Mouse (Mus musculus) large intestine, adult 2 months (tissue): ENCODE results near the gene Nckap5. TPM values are rescaled to one million over a fixed set of nuclear protein-coding genes. Genes with fewer than 3 reads are reported as not detected.
"Not testable (repeated sequence)": the region's sequence is repeated elsewhere in the genome, so short reads cannot be mapped to it uniquely, and the experiment has no call there.

Experiments
- DNase-seq: peaks from one replicate; pipeline ENCODE4 v3.0.0-alpha.2; 2012; ENCODE audit warnings: low read depth, low spot score
- WGBS: fragments of 180-500 bp; shearing (Covaris S2); methylation state at CpG from one replicate; pipeline ENCODE4 v1.1.7; 2018; 5-methylcytosine and 5-hydroxymethylcytosine counted together
- polyA plus RNA-seq: library from polyadenylated mRNA; depleted of rRNA; stranded (reverse); fragments of >200 nt; gene quantifications from 2 replicates; pipeline ENCODE4 v1.2.3, GENCODE M21; 2012; rRNA removed

Gene Nckap5
- polyA plus RNA-seq: 4.3 and 6.0 TPM in 2 replicates

- DNase-seq: no peak
- 2% methylated on average over 35 of the region's 35 CpGs for WGBS
Observed at GRCm38 (mm10) chr1:126830031-126830927, at the start of gene Nckap5. TSS of gene Nckap5 (minus strand) at chr1:126830799.

DNA sequence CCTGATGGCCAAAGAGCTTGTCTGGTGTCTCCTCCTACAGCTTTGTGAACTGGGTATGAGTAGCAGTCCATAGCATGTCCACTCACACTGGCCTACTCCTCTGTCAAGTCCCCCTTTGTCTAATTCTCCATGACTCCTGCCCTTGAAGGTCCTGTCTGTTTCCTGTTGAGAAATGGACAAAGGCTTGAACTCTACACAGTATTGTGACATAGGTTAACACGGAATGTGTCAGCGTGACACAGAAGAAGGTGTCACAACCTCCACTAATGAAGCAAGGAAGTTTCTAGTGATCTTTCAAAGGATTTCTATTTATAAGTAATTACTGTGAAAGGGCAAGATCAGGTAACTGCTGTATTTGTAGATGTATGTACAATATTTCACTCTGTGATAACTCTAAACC is 46.9 kb upstream of the Nckap5 start:
- DNase-seq: no peak
- 85% methylated on average over 2 of the region's 2 CpGs for WGBS

GRCm38 (mm10) chr1:126868372-126868771 is 37.8 kb upstream of the Nckap5 start:
- DNase-seq: no peak
- 90% methylated on average over 9 of the region's 9 CpGs for WGBS

- WGBS: 90% methylated on average over 5 of the region's 5 CpGs
- no peak for DNase-seq
Observed at GRCm38 (mm10) chr1:126867912-126868311, 37.3 kb upstream of the Nckap5 start.

DNA sequence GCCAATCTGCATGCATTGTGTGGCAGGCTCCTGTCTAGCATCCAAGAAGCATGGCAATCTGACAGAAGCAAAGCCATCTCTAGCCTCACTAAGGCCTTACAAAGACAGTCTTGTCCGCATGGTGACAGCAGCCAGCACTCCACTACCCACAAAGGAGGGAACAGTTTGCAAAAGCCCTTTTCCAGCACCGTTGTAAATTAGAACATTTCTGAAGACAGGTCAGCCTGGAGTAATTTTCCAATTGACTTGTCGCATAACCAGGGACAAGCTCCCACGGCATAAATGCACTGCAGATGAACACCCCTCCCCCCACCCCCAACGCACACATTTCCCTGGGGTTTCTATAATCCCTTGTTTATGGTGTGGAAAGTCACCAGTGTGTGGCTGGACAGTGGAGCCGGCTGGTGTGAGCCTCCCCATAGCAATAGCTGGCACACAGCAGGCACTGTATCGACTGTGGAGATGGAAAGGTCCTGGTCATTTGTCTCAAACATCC is 35.0 kb upstream of the Nckap5 start:
- 68% methylated on average over 7 of the region's 7 CpGs for WGBS
- no peak for DNase-seq

- 84% methylated on average over 3 of the region's 3 CpGs for WGBS
- no peak for DNase-seq
Observed at GRCm38 (mm10) chr1:126861816-126862215, 31.2 kb upstream of the Nckap5 start.

GRCm38 (mm10) chr1:126860537-126860936 is 29.9 kb upstream of the Nckap5 start:
- 90% methylated on average over 4 of the region's 4 CpGs for WGBS
- no peak for DNase-seq

DNA sequence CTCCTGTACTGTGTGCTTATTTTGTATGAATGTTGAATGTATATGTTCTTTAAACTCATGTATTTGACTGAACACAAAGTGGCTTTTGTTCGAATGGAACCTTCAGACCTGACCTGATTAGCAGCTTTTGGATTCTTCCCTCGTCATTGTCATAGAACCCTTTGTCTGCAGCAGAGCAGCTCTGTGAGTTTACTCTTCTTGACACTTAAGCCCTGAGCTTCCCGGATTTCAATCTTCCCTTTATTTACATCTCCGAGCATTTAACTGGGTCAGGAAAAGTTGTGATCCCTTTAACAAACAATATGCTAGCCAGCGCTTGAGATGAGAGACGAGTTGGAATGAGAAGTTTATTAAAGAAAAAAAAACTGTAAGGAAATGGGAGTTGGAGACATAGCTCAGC is 18.9 kb upstream of the Nckap5 start:
- WGBS: 33% methylated on average over 6 of the region's 6 CpGs
- no peak for DNase-seq

DNA sequence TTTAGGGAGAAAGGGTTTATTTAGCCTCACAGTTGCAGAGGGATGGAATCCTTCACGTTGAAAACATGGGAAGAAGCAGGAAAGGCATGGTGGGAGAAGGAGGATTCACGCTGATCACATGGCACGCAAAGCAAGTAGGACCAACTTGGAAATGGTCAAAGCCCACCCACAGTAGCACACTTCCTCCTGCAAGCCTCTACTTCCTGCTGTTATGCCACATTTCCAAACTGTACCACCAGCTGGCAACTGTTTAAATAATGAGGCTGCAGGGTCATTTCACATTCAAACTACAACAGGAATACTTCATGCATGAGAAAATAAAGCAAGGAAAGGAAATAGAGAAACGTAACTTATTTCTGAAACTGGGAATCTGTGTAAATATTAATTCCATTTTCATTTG is 15.7 kb upstream of the Nckap5 start:
- WGBS: 69% methylated on average over 4 of the region's 4 CpGs

DNA sequence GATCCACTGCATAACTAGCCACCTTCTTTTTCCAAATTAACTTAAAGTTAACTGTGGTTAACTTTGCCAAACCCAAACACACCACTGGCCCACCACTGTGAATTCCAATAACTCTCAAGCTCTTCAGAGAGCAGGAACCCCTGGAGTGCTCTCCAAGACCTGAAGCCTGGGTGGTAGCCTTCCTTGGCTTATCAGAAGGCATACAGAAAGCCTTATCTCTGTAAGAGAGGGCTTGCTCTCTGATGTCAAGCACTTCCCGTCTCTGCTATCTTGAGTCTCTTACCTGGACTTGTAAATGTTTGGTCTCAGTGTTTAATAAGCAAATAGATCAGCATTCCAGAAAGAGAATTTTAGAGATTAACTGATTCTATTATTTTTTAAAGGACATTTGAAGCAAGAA is 2.3 kb upstream of the Nckap5 start:
- no peak for DNase-seq
- WGBS: 64% methylated on average over 1 of the region's 1 CpGs

More for the DNA sequence above, 15.7 kb upstream of the Nckap5 start:
- no peak for DNase-seq

- no peak for DNase-seq
- 86% methylated on average over 9 of the region's 9 CpGs for WGBS
Observed at GRCm38 (mm10) chr1:126829031-126829430, 1.6 kb downstream of the Nckap5 start.

DNA sequence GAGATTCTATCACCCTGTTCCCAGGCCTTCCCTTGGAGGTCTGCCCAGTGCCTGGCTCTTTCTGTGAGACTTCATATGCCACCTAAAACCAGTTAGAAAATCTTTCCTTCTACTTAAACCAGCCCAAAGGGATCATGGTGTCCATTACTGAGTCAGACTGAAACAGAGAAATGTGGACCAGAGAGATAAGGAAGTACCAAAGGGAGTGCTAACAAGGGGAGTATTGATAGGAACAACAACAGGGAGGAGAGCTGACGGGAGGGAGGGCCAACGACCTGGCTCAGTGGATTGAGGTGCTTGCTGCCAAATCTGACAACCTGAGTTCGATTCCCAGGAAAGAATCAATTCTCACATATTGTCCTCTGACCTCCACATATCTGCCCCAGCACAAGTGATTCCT is 5.8 kb downstream of the Nckap5 start:
- DNase-seq: no peak
- 54% methylated on average over 3 of the region's 3 CpGs for WGBS

DNA sequence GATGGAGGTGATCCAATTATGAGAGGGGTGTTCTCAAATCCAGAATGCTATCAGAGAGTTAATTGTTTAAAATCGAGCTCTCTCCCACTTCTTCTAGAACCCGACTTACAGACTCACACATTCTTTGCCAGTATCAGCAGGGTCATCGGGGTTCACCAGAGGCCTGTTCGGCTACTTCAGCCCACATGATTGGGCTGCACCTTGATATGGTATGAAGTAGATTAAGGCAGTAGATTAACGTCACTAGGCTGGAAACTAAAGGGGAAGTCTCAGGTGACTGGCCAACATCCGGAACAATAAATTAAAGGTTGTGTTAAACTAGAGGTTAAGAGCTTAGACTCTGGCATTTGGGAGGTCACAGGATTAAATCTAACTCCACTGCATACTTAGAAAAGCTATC is 8.4 kb downstream of the Nckap5 start:
- no peak for DNase-seq
- 80% methylated on average over 6 of the region's 6 CpGs for WGBS

GRCm38 (mm10) chr1:126817381-126818034 is 13.1 kb downstream of the Nckap5 start:
- DNase-seq: no peak
- 19% methylated on average over 9 of the region's 9 CpGs for WGBS

GRCm38 (mm10) chr1:126806994-126807611 is 23.5 kb downstream of the Nckap5 start:
- 57% methylated on average over 3 of the region's 3 CpGs for WGBS

GRCm38 (mm10) chr1:126806548-126806947 is 24.1 kb downstream of the Nckap5 start:
- 47% methylated on average over 7 of the region's 7 CpGs for WGBS
- DNase-seq: no peak

More at GRCm38 (mm10) chr1:126806994-126807611, 23.5 kb downstream of the Nckap5 start:
- no peak for DNase-seq

- WGBS: 76% methylated on average over 3 of the region's 3 CpGs
- no peak for DNase-seq
Observed at GRCm38 (mm10) chr1:126802405-126802804, 28.2 kb downstream of the Nckap5 start.

- no peak for DNase-seq
- WGBS: 48% methylated on average over 8 of the region's 8 CpGs
Observed at GRCm38 (mm10) chr1:126801706-126802105, 28.9 kb downstream of the Nckap5 start.

GRCm38 (mm10) chr1:126799379-126799798 is 31.2 kb downstream of the Nckap5 start:
- 61% methylated on average over 11 of the region's 11 CpGs for WGBS

DNA sequence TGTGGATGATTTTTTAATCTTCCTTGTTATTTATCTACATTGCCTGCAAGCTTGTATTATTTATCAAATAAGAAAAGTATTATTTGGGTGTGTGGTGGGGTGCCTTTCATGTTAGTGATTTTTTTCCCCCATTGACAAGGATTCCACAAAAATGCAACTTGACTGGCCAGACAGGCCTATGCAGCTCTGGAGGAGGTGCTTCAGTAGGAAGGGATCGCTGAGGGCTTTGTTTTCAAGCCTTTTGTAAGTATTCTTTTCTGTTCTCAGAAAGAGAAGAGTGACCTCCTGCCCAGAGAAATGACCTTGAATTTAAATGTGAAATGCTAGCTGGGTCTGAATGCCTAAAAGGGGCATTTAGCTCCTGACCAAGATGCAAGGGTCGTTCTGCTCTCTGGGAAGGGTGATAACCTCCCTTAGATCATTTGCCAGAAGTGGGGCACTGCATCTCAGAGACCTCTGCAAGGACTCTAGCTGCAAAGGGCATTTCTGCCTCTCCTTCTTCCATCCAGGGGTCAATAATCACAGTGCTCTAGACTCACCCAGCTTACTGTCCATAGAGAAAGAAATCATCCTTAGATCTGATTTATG is 50.2 kb downstream of the Nckap5 start:
- DNase-seq: not testable (repeated sequence)
- no CpG with 5 or more reads among the region's 2 CpGs for WGBS

More at GRCm38 (mm10) chr1:126799379-126799798, 31.2 kb downstream of the Nckap5 start:
- DNase-seq: no peak
